Mouse (Mus musculus) embryonic fibroblast, embryonic 13.5 days (primary cell): ENCODE measurements around the gene Sdsl.

Experiments used
- CTCF ChIP-seq: IDR thresholded peaks from 2 replicates; pipeline ENCODE4 v1.5.1; 2011; ENCODE audit warnings: mild to moderate bottlenecking, control low read depth, low read length, moderate library complexity, borderline replicate concordance; ENCODE audit not compliant: insufficient read depth
- POLR2A ChIP-seq: IDR thresholded peaks from 2 replicates; pipeline ENCODE4 v1.6.1; 2011; ENCODE audit warnings: low read depth, mild to moderate bottlenecking, control low read depth, low read length, moderate library complexity

DNA sequence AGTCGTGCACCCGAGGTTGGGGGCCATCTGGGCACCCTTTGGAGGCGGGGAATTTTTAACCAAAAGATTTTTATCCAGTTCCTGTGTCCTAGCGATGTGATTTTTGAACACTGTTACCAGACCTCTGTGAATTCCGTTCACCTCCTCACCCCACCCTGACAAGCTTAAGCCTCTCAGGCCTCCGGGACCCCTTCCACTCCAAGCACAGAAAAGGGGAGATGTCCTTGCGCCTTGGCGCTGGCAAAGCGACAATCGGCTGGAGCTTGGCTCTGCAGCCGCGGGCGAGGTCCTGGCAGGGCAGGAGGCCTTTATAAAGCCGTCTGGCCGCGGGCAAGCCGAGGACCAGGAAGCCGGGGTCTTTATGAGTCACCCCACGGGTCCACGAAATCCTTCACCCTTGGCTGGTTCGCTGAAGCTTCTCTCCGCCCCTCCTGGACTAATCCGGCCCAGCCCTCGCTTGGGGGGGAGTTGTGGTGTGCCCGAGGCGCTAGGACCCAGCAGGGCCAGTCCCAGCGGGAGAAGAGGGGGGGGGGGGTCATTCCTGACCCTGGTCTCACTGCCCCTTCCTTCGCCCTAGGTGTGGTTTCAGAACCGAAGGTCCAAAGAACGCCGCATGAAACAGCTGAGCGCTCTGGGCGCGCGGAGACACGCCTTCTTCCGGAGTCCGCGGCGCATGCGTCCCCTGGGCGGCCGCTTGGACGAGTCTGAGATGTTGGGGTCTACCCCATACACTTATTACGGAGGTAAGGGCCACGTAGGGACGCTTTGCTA lies 36.7 kb downstream of the Sdsl start:
- TF ChIP-seq CTCF, result no peak
- no peak for TF ChIP-seq POLR2A
